Mouse (Mus musculus) layer of hippocampus, postnatal 36 days (tissue): ENCODE data around the gene Pum1. TPM values are rescaled to one million over a fixed set of nuclear protein-coding genes. Genes with fewer than 3 reads are reported as not detected.
"Not testable (repeated sequence)": the region's sequence is repeated elsewhere in the genome, so short reads cannot be mapped to it uniquely, and the experiment has no call there.

Source experiments
- DNase-seq, 2 experiments: peaks; one replicate each; pipeline ENCODE4 v3.0.0; 2022
- total RNA-seq, 2 experiments: library from RNA; stranded (reverse); gene quantifications; 2 replicates each; pipeline ENCODE4 v1.2.3; 2021

Gene Pum1
- total RNA-seq, 2 experiments from 2014 or later, result 116 to 126 TPM

GRCm38 (mm10) chr4:130668991-130669390 is 5.9 kb downstream of the Pum1 start:
- DNase-seq, result peak in 1 of 2 experiments; percentile 13

GRCm38 (mm10) chr4:130670023-130670422 is 6.9 kb downstream of the Pum1 start:
- DNase-seq, result not testable (repeated sequence)

DNA sequence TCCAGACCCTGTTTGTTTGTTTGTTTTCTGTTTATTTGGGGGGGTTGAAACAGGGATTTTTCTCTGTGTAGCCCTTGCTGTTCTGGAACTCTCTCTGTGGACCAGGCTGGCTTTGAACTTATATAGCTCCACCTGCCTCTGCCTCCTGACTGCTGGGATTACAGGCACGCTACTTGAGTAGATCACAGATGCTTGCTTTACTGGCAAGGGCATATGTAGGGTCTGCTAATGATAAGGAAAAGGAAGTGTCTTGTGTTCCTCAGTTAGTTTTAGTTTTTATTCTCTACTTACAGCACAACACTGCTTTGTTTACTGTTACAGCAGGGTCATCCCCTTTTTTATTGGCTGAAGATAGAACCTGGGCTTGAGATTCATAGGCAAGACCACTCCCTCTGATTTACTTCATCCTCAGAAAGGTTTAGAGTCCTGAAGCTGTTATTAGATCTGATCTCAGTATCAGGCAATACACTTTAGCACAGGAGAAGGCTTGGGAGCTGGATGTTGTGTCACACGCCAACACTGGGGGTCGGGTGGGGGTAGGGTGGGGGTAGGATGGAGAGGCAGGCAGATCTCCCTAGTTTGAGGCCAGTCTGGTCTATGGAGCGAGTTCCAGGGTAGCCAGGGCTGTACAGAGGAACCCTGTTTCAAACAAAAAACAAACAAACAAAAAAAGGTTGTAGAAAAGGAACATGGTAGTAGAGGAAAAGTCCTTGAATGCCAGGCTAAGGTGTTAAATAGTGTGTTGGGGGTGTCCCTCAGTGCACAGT is 8.1 kb downstream of the Pum1 start:
- no peak for DNase-seq

- no peak for DNase-seq
Observed at GRCm38 (mm10) chr4:130672161-130672560, 9.0 kb downstream of the Pum1 start.

- DNase-seq, result no peak
Observed at GRCm38 (mm10) chr4:130676746-130677145, 13.6 kb downstream of the Pum1 start.

DNA sequence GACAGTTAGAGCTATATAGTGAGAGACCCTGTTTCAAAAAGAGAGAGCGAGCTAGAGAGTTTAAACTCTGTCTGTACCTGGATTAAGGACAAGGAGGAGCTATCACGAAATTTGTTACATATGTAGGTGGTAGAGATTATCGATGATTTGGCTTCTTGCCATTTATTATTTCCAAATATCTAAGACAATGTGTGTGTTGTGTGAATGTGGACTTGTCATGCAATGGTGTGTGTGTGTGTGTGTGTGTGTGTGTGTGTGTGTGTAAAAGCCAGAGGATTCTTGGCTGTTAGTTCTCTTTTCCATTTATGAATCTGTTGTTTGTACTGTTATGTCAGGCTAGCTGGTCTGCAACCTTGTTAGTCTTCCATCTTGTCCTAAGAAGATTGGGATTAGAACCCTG is 15.0 kb downstream of the Pum1 start:
- no peak for DNase-seq

DNA sequence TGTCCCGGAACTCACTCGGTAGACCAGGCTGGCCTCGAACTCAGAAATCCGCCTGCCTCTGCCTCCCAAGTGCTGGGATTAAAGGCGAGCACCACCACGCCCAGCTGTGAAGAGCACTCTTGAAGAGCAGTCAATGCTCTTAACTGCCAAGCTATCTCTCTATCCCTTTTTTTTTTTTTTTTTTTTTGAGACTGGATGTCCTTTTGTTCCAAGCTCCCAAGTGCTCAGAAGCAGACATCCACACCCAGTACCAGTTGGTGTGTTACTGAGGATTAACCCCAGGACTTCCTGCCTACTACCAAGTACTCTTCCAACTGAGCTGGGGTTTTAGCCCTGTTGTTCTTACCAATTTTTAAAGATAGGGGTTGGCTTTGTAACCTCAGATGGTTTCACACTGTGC is 17.6 kb downstream of the Pum1 start:
- no peak for DNase-seq

GRCm38 (mm10) chr4:130683051-130683450 is 19.9 kb downstream of the Pum1 start:
- not testable (repeated sequence) for DNase-seq

DNA sequence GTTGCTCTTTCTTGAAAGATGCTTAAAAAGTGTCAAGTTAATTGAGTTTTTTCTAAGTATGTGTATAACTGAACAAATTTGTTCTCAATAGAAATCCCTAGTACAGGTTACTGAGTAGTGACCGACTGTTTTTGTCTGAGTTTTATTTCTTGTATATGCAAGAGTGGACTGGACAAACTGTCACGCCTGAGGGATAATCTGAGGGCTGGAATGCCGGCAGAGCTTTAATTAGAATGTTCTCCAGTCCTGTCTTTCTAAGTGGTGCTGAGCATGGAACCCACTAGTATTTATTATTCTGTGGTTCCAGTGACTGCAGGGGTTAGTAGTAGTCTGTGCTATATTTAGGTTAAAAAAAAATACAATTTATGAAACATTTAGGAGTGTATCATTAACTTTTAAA is 30.8 kb downstream of the Pum1 start:
- no peak for DNase-seq

DNA sequence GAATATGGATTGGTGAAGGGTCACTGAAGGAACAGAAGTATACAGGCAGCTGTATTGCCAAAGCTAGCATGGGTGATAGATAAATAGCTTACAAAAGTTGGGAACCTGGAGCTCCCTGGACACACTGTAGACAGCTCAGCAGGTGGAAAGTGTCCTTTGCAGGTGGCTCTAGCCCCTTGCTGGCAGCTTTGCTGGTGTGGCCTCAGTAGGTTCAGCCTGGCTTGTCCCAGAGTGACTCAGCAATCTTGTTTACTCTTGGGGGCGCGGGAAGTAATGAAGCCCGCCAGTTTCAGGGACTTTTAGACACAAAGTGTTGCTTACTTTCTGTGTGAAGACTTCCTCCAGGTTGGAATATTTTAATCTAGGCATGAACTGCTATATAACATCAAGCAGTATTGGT is 31.9 kb downstream of the Pum1 start:
- no peak for DNase-seq

GRCm38 (mm10) chr4:130701061-130701460 is 37.9 kb downstream of the Pum1 start:
- no peak for DNase-seq

GRCm38 (mm10) chr4:130702835-130703535 is 39.9 kb downstream of the Pum1 start:
- no peak for DNase-seq

DNA sequence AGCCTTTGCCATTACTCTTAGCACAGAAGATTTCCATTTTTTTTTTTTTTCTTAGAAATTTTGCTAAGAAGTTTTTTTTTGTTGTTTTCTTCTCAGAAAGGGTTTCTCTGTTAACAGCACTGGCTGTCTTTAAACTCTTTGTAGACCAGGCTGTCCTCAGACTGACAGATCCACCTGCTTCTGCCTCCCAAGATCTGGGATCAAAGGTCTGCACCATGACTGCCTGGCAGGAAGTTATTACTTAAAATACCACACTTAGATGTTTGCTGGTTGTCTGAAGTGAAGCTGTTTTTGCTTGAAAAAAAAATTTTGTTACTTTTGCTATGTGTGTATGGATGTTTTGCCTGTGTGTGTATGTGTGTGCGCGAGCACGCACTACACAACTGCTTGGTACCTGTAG is 40.5 kb downstream of the Pum1 start:
- DNase-seq, result no peak

DNA sequence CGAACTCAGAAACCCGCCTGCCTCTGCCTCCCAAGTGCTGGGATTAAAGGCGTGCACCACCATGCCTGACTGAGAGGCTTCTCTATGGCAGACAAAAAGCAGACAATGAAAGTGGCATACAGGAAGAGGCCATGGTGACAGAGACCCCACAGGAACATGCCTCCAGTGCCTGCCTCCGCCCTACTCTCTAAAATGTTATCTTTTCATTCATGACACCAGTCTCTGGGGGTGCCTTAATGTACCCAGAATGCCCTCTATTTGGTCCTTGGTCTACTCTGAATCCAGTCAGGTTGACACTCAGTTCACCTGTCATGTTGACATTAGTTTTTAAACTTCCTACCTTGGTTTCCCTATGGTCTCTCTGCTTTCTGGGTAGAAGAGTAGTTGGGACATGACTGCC is 41.5 kb downstream of the Pum1 start:
- DNase-seq, result no peak

GRCm38 (mm10) chr4:130706215-130707000 is 43.3 kb downstream of the Pum1 start:
- DNase-seq, result no peak

GRCm38 (mm10) chr4:130711353-130711848 is 48.3 kb downstream of the Pum1 start:
- no peak for DNase-seq

DNA sequence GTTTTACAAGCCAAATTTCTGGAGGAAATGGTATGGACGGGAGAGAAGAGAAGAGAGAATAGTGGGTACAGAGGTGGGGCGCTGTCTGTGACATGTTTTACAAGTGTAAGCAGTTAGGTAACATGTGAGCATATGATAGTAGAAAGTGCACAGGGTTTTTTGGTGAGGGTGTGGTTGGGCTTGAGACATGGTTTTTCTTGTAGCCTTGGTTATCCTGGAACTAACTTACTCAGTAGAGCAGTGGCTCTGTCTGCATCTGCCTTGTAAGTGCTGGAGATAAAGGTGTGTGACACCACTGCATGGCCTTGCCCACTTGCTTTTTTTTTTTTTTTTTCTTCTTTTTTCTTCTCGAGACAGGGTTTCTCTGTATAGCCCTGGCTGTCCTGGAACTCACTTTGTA is 49.2 kb downstream of the Pum1 start:
- DNase-seq, result no peak

GRCm38 (mm10) chr4:130713430-130713829 is 50.3 kb downstream of the Pum1 start:
- no peak for DNase-seq

- DNase-seq, result no peak
Observed at GRCm38 (mm10) chr4:130715126-130715525, 52.0 kb downstream of the Pum1 start.

GRCm38 (mm10) chr4:130715623-130716022 is 52.5 kb downstream of the Pum1 start:
- no peak for DNase-seq

- DNase-seq, result no peak
Observed at GRCm38 (mm10) chr4:130719348-130719747, 56.2 kb downstream of the Pum1 start.

DNA sequence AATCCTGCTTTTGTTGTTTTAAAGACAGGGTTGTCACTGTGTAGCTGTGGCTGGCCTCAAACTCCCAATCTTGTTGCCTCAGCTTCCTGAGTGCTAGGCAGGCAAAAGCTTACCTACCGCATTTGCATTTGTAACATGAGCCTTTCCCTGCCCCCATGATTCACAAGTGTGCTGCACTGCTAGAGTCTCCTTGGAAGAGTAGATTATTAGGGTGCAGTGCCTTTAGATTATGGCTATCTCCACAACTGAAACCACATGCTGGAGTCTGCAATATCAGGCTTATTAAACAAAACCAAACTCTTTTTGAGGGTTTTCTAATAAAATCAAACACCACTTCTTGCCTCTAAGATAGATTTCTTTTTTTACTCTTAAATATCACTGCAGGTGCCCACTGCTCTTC is 59.5 kb downstream of the Pum1 start:
- DNase-seq, result no peak

GRCm38 (mm10) chr4:130726118-130726517 is 63.0 kb downstream of the Pum1 start:
- no peak for DNase-seq
